Mouse (Mus musculus) forebrain, embryonic 10.5 days (tissue): ENCODE measurements around the gene Synj2. TPM values are rescaled to one million over a fixed set of nuclear protein-coding genes. Genes with fewer than 3 reads are reported as not detected.
A peak's percentile ranks its signal among the peaks of the same experiment; 100 is the strongest.

Experiments
- DNase-seq: peaks from one replicate; pipeline ENCODE4 v3.0.0-alpha.2; 2017; ENCODE audit warnings: low spot score; ENCODE audit errors: extremely low spot score
- H3K27ac ChIP-seq: fragments of 300-500 bp; sonication (generic); 2 replicates; pipeline ENCODE4 v1.5.1; 2016; ENCODE audit warnings: mild to moderate bottlenecking
- H3K27me3 ChIP-seq: fragments of 300-500 bp; sonication (generic); 2 replicates; pipeline ENCODE4 v1.6.1; 2016; ENCODE audit warnings: mild to moderate bottlenecking; ENCODE audit not compliant: poor library complexity, severe bottlenecking
- H3K36me3 ChIP-seq: fragments of 300-500 bp; sonication (generic); replicated peaks from 2 replicates; pipeline ENCODE4 v1.6.1; 2016; ENCODE audit warnings: mild to moderate bottlenecking, moderate library complexity
- H3K4me1 ChIP-seq: fragments of 300-500 bp; sonication (generic); 2 replicates; pipeline ENCODE4 v1.6.1; 2016
- H3K4me3 ChIP-seq: fragments of 300-500 bp; sonication (generic); 2 replicates; pipeline ENCODE4 v1.5.1; 2016; ENCODE audit warnings: mild to moderate bottlenecking, moderate library complexity
- H3K9me3 ChIP-seq: fragments of 300-500 bp; sonication (generic); 2 replicates; pipeline ENCODE4 v1.6.1; 2016; ENCODE audit warnings: mild to moderate bottlenecking, moderate library complexity
- WGBS: fragments of 180-500 bp; shearing (Covaris S2); methylation state at CpG from one replicate; pipeline ENCODE4 v1.1.7; 2016; 5-methylcytosine and 5-hydroxymethylcytosine counted together
- polyA plus RNA-seq: library from polyadenylated mRNA; unstranded; fragments of >200 nt; fragmentation: Nextera tagmentation; extraction: Ambion mirVana; gene quantifications from 2 replicates; pipeline ENCODE4 v1.2.1, GENCODE M21; 2016

Gene Synj2
- 0.90 and 1.1 TPM in 2 replicates for polyA plus RNA-seq

- H3K4me3 ChIP-seq = peak within 1 kb of the TSS; percentile 67
- peaks cover 15% of the 10 kb centered on the region for H3K4me1 ChIP-seq
- H3K27me3 ChIP-seq = peaks cover 67% of the 10 kb centered on the region
- H3K9me3 ChIP-seq = peaks cover 2% of the 10 kb centered on the region; the same call in 1 of the 2 replicates
- 1% methylated on average over 51 of the region's 52 CpGs for WGBS
- DNase-seq = peak; percentile 57
- peak within 1 kb of the TSS; percentile 85 for H3K27ac ChIP-seq
- no peaks in the 10 kb centered on the region for H3K36me3 ChIP-seq
Measured at GRCm38 (mm10) chr17:5941230-5942043, at the start of gene Synj2. TSS of gene Synj2 (plus strand) at chr17:5941280.

- no peak for DNase-seq
- peaks cover 10% of the 10 kb centered on the region for H3K36me3 ChIP-seq
- no peaks in the 10 kb centered on the region for H3K27me3 ChIP-seq
- no peak overlapping the region for H3K27ac ChIP-seq
- no peaks in the 10 kb centered on the region for H3K9me3 ChIP-seq
- no peak overlapping the region for H3K4me3 ChIP-seq
- peaks cover 27% of the 10 kb centered on the region for H3K4me1 ChIP-seq
- 90% methylated on average over 9 of the region's 9 CpGs for WGBS
Measured at GRCm38 (mm10) chr17:5891933-5892683, 49.0 kb upstream of the Synj2 start.

GRCm38 (mm10) chr17:5893092-5893491 is 48.0 kb upstream of the Synj2 start:
- Histone ChIP-seq H3K27ac (peak overlapping the region; percentile 49), H3K36me3 (peaks cover 10% of the 10 kb centered on the region)
- DNase-seq = no peak

GRCm38 (mm10) chr17:5893574-5894148 is 47.4 kb upstream of the Synj2 start:
- Histone ChIP-seq H3K36me3 (peaks cover 10% of the 10 kb centered on the region), H3K4me3 (no peak overlapping the region), H3K27me3 (no peaks in the 10 kb centered on the region), H3K9me3 (no peaks in the 10 kb centered on the region), H3K27ac (peak overlapping the region; percentile 49; the same call in 1 of the 2 replicates), H3K4me1 (peaks cover 25% of the 10 kb centered on the region)
- DNase-seq = no peak
- WGBS = 76% methylated on average over 7 of the region's 7 CpGs

More at GRCm38 (mm10) chr17:5893092-5893491, 48.0 kb upstream of the Synj2 start:
- Histone ChIP-seq H3K27me3 (no peaks in the 10 kb centered on the region), H3K4me1 (peaks cover 25% of the 10 kb centered on the region), H3K4me3 (no peak overlapping the region), H3K9me3 (no peaks in the 10 kb centered on the region)
- WGBS = 29% methylated on average over 7 of the region's 7 CpGs

GRCm38 (mm10) chr17:5896066-5896465 is 45.0 kb upstream of the Synj2 start:
- Histone ChIP-seq H3K36me3 (peaks cover 14% of the 10 kb centered on the region), H3K9me3 (no peaks in the 10 kb centered on the region), H3K4me1 (peaks cover 25% of the 10 kb centered on the region), H3K4me3 (no peak overlapping the region), H3K27me3 (no peaks in the 10 kb centered on the region), H3K27ac (no peak overlapping the region)
- DNase-seq = no peak
- WGBS = 75% methylated on average over 4 of the region's 4 CpGs

GRCm38 (mm10) chr17:5896607-5897006 is 44.5 kb upstream of the Synj2 start:
- no peak for DNase-seq
- H3K9me3 ChIP-seq = no peaks in the 10 kb centered on the region
- H3K36me3 ChIP-seq = peaks cover 12% of the 10 kb centered on the region
- H3K4me3 ChIP-seq = no peak overlapping the region
- no peaks in the 10 kb centered on the region for H3K27me3 ChIP-seq
- no peak overlapping the region for H3K27ac ChIP-seq
- WGBS = 86% methylated on average over 7 of the region's 7 CpGs
- peaks cover 25% of the 10 kb centered on the region for H3K4me1 ChIP-seq

GRCm38 (mm10) chr17:5897326-5898200 is 43.5 kb upstream of the Synj2 start:
- DNase-seq = no peak
- no peaks in the 10 kb centered on the region for H3K27me3 ChIP-seq
- H3K27ac ChIP-seq = no peak overlapping the region
- H3K4me3 ChIP-seq = no peak overlapping the region
- no peaks in the 10 kb centered on the region for H3K9me3 ChIP-seq
- WGBS = 93% methylated on average over 17 of the region's 17 CpGs
- H3K4me1 ChIP-seq = peaks cover 18% of the 10 kb centered on the region
- peaks cover 19% of the 10 kb centered on the region for H3K36me3 ChIP-seq

- WGBS = 92% methylated on average over 6 of the region's 6 CpGs
Measured at GRCm38 (mm10) chr17:5899251-5899650, 41.8 kb upstream of the Synj2 start.

GRCm38 (mm10) chr17:5901381-5901780 is 39.7 kb upstream of the Synj2 start:
- Histone ChIP-seq H3K36me3 (peaks cover 32% of the 10 kb centered on the region), H3K9me3 (no peaks in the 10 kb centered on the region), H3K4me1 (no peaks in the 10 kb centered on the region), H3K27me3 (no peaks in the 10 kb centered on the region), H3K27ac (no peak overlapping the region), H3K4me3 (no peak overlapping the region)
- WGBS = 81% methylated on average over 5 of the region's 5 CpGs
- DNase-seq = no peak

More at GRCm38 (mm10) chr17:5899251-5899650, 41.8 kb upstream of the Synj2 start:
- no peak overlapping the region for H3K27ac ChIP-seq
- peaks cover 23% of the 10 kb centered on the region for H3K36me3 ChIP-seq
- DNase-seq = no peak
- no peak overlapping the region for H3K4me3 ChIP-seq
- H3K27me3 ChIP-seq = no peaks in the 10 kb centered on the region
- peaks cover 4% of the 10 kb centered on the region; the same call in 1 of the 2 replicates for H3K4me1 ChIP-seq
- no peaks in the 10 kb centered on the region for H3K9me3 ChIP-seq

- Histone ChIP-seq H3K27me3 (no peaks in the 10 kb centered on the region), H3K9me3 (no peaks in the 10 kb centered on the region), H3K4me3 (no peak overlapping the region), H3K36me3 (peaks cover 42% of the 10 kb centered on the region), H3K4me1 (no peaks in the 10 kb centered on the region), H3K27ac (no peak overlapping the region)
- 82% methylated on average over 6 of the region's 6 CpGs for WGBS
- no peak for DNase-seq
Measured at GRCm38 (mm10) chr17:5903630-5904301, 37.3 kb upstream of the Synj2 start.

- no peak for DNase-seq
- H3K4me1 ChIP-seq = peaks cover 9% of the 10 kb centered on the region; the same call in 1 of the 2 replicates
- H3K9me3 ChIP-seq = no peaks in the 10 kb centered on the region
- WGBS = 90% methylated on average over 4 of the region's 4 CpGs
- H3K27ac ChIP-seq = no peak overlapping the region
- H3K27me3 ChIP-seq = no peaks in the 10 kb centered on the region
- peaks cover 31% of the 10 kb centered on the region for H3K36me3 ChIP-seq
- H3K4me3 ChIP-seq = no peak overlapping the region
Measured at GRCm38 (mm10) chr17:5909681-5910080, 31.4 kb upstream of the Synj2 start.
